Mouse (Mus musculus) natural killer cell, adult 2 months (primary cell): ENCODE measurements at regions not wholly inside any gene's neighbourhood (a gene's known extent, or its start where the extent isn't known, plus 50 kb on each side); places are given as distances from the start of the nearest gene placed in this dataset.

Experiments
- DNase-seq, 2 experiments: peaks; one replicate each; pipeline ENCODE4 v3.0.0; 2022; ENCODE audit warnings: low spot score in 2 of 2

- DNase-seq = no peak
Observed at GRCm38 (mm10) chr3:103464181-103464580, 110.8 kb upstream of the Syt6 start.

- no peak for DNase-seq
Observed at GRCm38 (mm10) chr3:103464729-103465128, 110.3 kb upstream of the Syt6 start.

DNA sequence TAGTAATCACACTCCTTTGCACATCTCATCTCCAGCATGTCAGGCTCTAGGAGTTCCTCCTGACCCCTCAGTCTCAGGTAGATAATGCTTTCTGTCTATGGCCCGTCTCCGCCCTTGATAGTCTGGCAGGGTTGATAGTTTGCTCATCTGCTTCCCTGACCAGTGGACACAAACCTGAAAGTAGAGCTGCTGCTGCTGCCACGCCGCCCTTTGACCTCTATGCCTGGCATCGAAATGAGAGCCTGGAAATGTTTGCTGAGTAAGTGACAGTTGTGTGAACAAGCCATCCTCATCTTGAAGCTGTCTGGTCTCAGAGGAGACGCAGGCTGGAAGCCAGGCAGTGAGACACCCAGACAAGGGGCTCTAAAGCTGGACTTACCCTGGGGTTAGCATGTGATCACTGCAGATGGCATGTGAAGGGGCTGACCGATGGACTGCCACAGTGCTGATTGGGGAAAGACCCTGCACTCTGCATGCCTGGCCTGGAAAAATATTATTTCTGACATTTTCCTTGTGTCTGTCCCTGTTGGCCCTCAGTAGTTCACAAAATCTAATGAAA lies 109.8 kb upstream of the Syt6 start:
- DNase-seq = no peak

- no peak for DNase-seq
Observed at GRCm38 (mm10) chr3:103465948-103466347, 109.1 kb upstream of the Syt6 start.

- no peak for DNase-seq
Observed at GRCm38 (mm10) chr3:103470586-103471400, 104.2 kb upstream of the Syt6 start.

- DNase-seq = no peak
Observed at GRCm38 (mm10) chr3:103472598-103472997, 102.4 kb upstream of the Syt6 start.

- DNase-seq = no peak
Observed at GRCm38 (mm10) chr3:103473336-103473735, 101.7 kb upstream of the Syt6 start.

DNA sequence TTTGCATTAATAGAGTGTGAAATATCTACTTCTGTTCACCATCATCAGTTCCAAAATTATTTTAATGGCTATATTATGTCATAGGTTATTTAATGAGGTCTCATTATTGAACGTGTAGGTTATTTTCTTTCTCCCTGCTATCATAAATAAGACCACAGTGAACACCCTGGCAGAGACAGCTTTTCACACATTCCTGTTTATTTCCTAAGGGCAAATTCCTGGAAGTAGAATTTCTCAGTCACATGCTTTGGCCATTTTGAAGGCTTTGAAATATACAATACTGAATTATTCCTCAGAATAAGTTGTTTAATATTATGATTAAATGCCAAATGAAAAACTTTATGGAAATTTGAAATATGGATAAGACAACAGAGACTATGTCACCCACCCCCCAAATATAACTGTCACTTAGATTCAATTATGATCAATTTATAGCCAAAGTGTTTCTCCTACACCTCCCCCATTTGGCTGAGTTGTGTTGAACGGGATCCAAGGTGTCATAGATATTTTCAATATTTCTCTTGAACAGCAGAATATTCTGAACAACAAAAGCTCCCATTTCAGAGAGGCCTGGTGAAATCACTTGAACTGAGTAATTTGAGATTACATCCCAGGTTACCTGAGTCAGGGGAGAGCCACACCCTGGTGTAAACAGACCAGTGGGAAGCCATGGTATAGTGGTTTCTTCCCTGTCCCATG lies 95.0 kb upstream of the Syt6 start:
- no peak for DNase-seq

GRCm38 (mm10) chr3:103480676-103481075 lies 94.4 kb upstream of the Syt6 start:
- DNase-seq = no peak

- no peak for DNase-seq
Observed at GRCm38 (mm10) chr3:103483316-103483715, 91.7 kb upstream of the Syt6 start.

- no peak for DNase-seq
Observed at GRCm38 (mm10) chr3:103483762-103484161, 91.3 kb upstream of the Syt6 start.

- no peak for DNase-seq
Observed at GRCm38 (mm10) chr3:103489786-103490185, 85.2 kb upstream of the Syt6 start.

DNA sequence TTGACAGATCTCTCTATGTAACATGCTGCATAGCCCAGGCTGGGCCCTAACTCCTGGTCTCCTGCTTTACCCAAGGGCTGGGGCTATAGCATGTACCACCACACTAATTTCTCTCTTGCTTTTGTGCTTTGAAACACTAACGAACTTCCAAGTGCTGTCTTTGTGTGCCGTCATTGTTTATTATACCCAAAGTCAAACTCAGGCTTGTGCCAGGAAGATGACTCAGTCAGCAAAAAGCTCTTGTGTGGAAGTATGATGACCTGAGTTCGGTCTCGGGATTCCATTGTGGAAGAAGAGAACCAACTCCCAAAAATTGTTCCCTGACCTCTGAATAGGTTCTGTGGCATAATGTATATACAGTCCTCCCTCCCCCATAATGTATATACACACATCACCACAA lies 84.1 kb upstream of the Syt6 start:
- DNase-seq = no peak

GRCm38 (mm10) chr3:103492211-103492610 lies 82.8 kb upstream of the Syt6 start:
- DNase-seq = no peak

DNA sequence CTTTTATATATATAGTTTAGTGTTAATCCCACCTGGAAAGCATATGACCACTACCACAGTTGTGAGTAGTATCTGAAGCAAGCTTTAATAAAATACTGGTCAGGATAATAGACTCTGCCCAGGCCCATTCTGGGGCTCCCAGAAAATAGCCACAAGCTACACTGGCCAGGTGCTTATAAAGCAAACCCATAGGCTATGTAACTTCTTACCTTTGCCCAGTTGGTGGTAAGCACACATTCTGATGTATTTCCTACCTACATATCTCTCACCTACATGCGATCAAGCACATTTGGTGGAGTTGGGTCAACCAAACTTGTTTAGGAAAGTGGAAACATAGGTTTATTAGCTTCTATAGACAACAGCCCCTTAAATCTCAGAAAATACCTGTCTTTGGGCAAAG lies 81.4 kb upstream of the Syt6 start:
- DNase-seq = no peak

- DNase-seq = no peak
Observed at GRCm38 (mm10) chr3:103494043-103494442, 81.0 kb upstream of the Syt6 start.

DNA sequence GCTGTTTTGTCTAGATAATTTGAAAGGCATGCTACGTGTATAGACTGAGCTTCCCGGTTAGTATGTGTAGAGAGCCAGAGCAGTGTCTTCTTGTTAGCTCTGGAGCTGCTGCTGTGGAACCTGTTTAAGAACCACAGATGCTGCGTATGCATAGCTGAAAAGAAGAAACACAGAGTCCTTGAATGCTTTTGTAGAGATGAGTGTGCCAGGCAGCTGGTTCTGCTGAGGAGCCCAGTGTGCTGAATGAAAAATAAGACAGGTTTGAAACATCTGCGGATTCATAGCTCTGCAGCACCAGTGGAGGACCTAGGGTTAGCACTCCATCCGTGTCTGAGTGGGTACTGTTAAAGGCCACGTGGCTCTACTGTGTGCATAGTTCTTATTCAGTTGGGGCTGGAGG lies 78.9 kb upstream of the Syt6 start:
- DNase-seq = no peak

DNA sequence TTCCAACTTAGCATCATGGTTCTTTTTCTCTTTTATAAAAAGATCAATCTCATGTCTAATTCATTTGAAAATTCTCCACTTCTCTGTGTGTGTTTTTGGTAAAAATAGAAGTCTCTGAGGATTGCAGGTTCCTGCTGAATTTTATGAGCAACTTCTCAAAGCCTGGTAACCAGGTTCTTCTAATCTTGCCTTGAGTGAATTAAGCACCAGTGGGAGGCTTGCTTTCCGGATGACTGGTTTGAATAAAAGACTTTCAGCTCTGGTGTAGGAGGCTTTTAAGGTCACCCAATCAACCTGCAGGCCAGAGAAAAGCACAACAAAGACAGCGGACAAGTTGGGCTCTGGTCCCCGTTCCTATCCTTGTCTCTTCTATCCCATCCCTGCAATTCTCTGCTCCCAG lies 78.3 kb upstream of the Syt6 start:
- DNase-seq = no peak

GRCm38 (mm10) chr3:103497696-103498095 lies 77.3 kb upstream of the Syt6 start:
- DNase-seq = no peak

DNA sequence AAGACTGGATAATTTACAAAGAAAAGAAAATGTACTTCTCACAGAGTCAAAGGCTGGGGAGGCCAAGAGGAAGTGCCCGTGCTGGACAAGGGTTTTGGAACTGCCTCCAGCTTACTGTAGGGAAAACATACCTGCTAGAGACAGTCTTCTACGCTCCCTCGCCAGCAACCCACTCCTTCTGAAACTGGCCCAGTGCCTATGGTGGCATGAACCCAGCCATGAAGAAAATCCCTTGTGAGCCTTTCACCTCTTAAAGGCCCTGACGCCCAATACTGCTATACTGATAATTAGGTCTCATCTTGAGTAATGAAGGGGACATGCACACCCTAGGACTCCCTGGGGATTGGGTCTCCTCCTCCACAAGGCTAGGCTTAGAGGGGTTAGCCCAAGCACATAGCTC lies 76.6 kb upstream of the Syt6 start:
- no peak for DNase-seq

DNA sequence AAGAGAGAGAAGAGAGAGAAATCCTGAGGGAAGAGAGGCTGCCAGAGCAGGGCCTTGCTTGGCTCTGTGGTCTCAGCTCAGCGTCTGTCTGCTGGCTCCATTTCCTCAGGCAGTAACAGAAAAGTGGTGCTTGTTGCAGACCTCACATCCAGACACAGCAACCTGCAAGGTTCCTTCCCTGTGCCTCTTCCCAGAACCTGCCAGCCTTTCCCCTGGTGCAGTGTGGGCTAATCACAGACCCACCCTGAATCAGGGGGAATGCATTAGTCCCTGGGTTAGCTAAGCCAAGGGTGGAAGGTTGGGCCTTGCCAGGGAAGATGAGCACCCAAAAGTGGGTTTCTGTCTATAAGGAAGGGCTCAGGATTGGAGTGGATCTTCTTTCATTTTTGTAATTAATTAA lies 75.2 kb upstream of the Syt6 start:
- DNase-seq = no peak

GRCm38 (mm10) chr3:103500366-103500765 lies 74.7 kb upstream of the Syt6 start:
- no peak for DNase-seq

DNA sequence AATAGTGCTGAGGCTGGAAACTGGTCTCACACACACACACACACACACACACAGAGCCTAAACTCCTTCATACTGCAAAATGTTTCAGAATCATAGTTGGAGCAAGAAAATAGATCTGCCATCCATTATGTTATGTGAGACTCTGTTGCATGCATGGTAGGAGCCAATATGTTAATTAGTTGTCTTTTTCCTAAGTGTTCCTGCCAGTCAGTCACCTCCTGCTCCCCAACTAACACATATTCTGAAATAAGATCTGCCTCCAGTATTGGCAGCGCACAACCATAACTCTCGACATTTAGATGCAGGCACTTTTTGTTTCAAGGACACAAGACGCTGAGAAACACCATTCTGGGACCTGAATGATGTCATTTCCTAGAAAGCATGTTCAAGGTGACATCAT lies 70.9 kb upstream of the Syt6 start:
- DNase-seq = no peak
